Mouse (Mus musculus) spleen, embryonic (tissue): ENCODE data around the gene Nsmce1.

Experiments
- CTCF ChIA-PET: fragments of 350-600 bp; sonication (Branson Sonifier 250); formaldehyde crosslinking; loops from one replicate; lab custom pipeline; 2022; lab: Charles Lee

The Nsmce1 gene

DNA sequence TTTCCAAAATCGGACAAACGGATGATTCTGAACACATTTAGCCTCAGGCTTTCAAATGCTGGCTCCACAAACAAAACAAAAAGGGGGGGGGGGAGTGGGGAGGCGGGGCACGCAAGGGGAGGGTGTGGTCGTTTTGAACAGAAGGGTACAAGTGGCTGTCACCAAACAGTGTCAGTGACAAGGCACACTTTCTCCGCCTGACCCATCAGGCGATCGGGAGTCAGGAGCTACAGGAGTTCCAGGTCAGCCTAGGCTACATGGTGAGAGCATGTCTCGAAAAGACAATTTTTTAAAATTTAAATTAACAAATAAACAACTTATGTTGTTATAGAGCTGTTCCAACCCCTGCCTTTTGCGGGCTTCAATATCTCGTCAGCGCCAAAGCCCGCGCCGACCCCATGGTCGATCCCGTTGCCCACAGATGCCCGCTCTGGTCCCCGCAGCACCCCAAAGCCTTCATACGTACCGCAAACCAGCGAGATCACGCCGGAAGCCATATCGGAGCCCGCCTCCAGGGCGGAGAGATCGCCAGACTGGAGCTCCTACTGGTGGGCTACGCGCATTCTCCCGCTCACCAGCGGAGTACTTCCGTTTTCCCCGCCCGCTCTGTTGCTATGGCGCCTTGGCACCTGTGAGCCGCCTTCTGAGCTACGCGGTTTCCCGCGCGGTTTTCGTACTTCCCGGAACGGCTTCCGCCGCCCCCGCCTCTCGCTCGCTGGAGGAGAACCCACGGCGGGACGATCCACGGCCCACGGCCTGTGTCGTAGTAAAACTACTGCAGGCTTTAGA lies at the start of gene Nsmce1:
Nsmce1 (minus strand) TSS at position 650 of the 789 bp plus-strand sequence.
- CTCF ChIA-PET = interaction anchor here (0.7 to 1.2 kb wide), 2 partner anchors 18 to 61 kb away, joined by 3 to 4 read pairs; partner anchors contain the start of gene Il4ra

DNA sequence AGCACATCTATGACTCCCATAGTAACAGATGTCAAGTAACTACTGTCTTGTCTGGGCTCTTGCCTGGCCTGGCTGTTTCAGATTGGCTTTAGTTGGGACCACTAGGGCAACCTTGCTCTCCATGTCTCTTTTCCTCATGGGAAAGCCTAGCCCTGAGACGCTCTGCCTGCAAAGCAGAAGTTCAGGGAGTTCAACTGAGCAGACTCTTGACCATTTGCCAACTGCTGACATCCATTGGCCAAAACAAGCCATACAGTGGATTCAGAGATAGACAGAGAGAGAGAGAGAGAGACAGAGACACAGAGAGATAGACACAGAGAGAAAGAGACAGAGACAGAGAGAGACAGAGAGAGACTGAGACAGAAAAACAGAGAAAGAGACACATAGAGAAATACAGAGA lies 49.6 kb upstream of the Nsmce1 start:
- CTCF ChIA-PET = no interaction called here

DNA sequence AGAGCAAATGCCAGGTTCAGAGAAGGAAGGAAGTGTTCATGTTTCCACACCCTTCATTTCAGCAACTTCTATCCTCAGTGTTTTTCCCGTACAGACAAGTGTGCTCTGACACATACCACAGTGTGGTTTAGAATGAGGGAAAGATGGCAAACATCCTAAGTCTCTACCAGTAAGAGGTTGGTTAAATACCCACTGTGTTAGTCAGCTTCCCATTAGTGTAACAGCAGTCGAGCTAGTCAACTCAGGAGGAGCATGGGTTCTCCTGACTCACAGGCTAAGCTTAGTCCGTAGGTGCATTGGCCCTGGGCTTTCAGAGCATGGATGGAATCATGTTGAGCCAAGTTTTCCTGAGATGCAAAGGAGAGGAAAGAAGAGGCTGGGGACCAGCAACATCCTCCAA lies 48.0 kb upstream of the Nsmce1 start:
- CTCF ChIA-PET = interaction anchor here (0.6 kb wide), 1 partner anchor 70 kb away, joined by 4 read pairs; no protein-coding TSS in a partner anchor

GRCm38 (mm10) chr7:125527901-125528580 lies 36.6 kb upstream of the Nsmce1 start:
- CTCF ChIA-PET = no interaction called here

DNA sequence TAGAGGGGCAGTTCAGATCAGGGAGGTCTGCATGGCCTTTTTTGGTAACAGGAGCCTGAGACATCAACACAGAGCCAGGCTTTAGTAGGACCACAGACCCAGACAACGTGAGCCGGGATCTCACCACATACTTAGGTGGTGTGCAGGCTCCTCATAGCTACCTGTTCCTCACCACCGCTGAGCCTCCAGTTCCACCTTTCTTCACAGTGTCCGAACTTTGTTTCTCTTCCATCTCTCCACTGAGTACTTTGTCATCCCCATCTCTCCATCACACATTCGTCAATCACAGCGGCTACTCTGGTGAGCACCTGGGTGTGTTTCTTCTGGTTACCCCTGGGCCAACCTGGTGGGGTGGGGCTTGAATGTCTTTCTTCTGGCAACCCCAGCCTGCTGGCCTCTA lies 35.8 kb upstream of the Nsmce1 start:
- CTCF ChIA-PET = no interaction called here

DNA sequence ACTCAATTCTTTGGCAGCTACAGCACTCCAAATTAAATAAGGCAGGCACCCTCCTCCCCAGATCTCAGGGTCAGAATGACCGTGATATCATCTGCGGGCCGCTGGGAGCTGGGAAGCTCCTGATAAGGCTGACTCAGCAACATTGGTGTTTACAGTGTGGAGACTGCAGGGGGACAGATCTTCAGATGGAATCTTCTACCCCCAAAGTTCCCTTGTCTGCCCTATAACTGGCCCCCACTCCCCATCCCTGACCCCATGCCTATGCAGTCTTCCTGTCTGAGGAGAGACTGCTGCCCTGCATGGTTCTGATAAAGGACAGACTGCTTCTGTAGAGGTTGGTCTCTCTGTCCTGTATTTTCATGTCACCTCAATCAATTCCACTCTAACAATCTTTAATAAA lies 31.7 kb upstream of the Nsmce1 start:
- CTCF ChIA-PET = no interaction called here

GRCm38 (mm10) chr7:125519715-125520114 lies 28.3 kb upstream of the Nsmce1 start:
- CTCF ChIA-PET = no interaction called here

DNA sequence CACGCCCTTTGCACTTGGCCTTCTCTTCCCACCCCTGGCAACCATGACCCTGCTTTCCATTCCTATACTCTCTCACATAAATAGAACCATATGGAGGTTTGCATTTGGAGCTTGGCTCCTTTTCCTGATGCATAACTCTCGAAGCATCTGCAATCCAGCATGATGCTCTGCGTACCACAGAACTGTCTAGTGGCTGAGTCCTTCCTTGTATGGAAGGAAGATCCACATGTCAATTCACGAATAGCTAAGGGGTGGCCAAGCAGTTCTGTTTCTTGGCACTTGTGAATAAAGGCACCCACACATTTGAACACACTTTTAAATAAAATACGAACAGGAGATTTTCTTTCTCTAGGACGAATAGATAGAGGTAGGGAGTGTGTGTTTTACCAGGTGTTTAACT lies 26.1 kb upstream of the Nsmce1 start:
- CTCF ChIA-PET = no interaction called here

DNA sequence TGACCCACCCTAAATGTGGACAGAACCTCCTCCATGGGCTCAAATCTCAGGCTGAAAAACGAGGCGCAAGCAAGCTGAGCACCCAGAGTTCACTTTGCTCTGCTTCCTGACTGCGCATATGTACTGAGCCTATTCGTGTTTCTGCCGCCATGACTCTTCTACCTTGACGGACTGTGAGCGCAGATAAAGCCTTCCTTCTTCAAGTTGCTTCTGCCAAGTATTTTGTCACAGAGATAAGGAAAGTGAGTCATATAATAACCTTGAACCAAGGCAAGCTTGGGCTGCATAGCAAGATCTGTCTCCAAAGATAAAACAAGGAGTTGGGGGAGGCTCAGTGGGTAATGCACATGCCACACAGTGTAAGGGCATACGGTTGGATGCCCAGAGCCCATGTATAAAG lies 25.3 kb upstream of the Nsmce1 start:
- CTCF ChIA-PET = interaction anchor here (0.6 kb wide), 2 partner anchors 12 to 133 kb away, joined by 3 to 4 read pairs; no protein-coding TSS in a partner anchor

DNA sequence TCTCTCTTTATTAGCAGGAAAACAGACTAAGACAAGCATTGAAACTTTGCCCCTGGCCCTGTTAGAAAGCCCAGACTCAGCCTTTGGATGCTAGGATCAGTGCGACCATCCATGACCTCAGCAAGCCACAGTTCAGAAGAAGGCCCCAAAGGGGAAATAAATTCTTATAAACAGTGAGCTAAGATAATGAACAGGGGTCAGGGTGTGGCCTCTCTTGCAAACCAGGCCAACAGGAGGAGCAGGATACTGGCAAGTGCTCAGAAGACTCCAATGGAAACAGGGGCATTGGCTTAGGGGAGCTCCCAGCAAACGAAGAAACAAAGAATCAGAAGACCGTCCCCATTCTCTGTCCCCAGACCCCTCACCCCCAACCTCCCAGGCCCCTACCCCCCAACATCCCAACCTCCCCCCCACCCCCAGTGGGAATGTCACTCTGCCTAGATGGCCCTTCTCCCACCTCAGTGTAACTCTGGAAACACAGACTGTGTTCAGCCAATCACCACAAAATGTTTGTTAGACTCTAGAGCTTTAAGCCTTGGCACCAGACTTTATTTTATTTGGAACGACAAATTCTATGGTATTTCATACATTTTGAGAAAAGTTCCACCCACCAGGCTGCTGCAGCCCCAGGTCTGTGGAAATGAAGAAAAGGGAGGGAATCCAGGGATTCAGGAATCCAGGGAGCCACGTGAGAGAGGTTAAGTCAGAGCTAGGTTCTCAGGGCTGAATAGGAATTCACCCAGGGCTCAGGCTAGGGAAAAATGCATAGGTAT lies 23.9 kb upstream of the Nsmce1 start:
- CTCF ChIA-PET = no interaction called here

DNA sequence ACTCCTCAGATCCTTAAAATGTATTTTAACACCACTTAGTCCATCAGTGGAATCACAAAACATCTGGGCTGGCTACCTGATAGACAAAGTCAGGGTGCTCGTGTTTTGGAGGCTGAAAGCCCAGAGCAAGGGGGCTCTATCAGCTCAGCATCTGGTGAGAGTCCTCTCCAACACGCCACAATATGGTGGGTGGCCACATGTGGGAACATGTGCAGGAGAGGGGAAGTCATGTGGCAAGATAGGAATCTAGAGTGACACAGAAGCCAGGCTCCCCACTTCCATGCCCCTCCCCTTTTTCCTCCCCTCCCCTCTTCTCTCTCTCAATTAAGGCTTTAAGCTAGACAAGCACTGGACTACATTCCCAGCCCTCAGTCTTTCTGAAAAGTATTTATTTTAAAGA lies 20.5 kb upstream of the Nsmce1 start:
- CTCF ChIA-PET = interaction anchor here (0.6 to 0.7 kb wide), 3 partner anchors 9 to 30 kb away, joined by 3 to 14 read pairs (median 4); no protein-coding TSS in a partner anchor

- CTCF ChIA-PET = interaction anchor here (0.7 kb wide), 1 partner anchor 8 kb away, joined by 4 read pairs; no protein-coding TSS in a partner anchor
Measured at GRCm38 (mm10) chr7:125511432-125511831, 20.0 kb upstream of the Nsmce1 start.

DNA sequence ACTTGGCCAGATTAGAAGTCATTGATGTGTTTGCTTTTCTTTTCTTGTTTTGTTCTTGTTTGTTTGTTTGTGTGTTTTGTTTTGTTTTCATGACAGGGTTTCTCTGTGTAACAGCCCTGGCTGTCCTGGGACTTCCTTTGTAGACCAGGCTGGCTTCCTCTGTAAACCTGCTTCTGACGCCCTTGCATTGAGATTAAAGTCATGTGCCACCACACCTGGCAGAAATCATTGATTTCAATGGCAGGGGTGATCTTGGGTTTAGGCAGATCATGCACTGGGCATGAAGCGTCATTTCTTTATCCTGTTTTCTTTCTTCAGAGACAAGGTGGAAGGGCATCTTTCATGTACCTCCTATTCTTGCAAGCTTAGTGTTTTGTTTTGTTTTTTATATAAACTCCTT lies 15.9 kb upstream of the Nsmce1 start:
- CTCF ChIA-PET = no interaction called here

GRCm38 (mm10) chr7:125505568-125505967 lies 14.2 kb upstream of the Nsmce1 start:
- CTCF ChIA-PET = no interaction called here

DNA sequence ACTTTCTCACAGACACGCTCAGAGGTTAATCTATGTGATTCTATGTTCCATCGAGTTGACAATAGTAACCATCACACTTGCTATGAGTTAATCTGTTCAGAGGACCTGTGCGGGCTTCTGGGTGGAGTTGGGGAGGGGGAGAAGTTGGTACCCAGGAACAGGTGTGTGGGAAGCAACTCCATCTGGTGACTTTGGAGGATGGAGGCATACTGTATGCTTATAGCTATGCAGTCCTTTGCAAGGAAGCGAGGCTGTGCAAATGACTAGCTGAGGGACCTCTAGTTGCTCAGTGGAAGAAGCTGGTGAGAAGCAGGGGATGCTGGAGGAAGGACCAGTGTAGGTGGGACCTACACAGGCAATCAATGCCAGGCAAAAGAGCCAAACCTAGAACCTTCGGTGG lies 13.2 kb upstream of the Nsmce1 start:
- CTCF ChIA-PET = interaction anchor here (0.5 kb wide), 1 partner anchor 76 kb away, joined by 3 read pairs; no protein-coding TSS in a partner anchor

DNA sequence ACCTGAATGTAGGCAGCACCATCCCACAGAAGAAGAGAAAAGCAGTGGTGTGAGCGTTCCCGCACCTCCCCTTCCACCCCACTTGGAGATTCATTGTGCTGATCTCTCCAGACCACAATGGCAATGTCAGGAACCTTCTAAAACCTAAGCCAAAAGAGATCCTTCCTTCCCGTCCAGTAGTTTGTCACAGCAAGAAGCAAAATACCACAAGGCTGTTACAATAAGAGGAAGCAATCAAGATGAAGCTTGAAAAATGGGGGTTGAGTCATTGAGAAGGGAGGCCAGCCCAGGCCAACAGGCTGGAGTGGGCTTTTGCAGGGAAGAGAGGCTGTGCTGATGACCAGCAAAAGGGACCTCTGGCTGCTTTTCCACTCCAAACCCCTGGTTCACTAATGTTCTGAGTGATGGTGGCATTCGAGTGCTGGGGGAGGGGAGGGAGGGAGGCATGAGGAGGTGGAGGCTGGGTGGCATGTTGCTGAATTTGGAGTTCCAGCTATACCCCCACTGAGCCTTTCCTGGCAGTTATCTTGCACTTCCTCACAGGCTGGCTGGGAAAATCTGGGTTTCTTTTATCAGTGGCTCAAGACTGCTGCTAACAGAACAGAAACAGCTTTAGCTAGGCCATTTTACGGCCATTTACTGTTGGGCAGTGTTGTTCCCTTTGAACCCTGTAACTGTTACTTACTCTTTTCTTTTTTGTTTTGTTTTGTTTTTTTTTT lies 12.1 kb upstream of the Nsmce1 start:
- CTCF ChIA-PET = interaction anchor here (0.6 kb wide), 1 partner anchor 8 kb away, joined by 4 read pairs; no protein-coding TSS in a partner anchor

- CTCF ChIA-PET = interaction anchor here (0.7 kb wide), 1 partner anchor 35 kb away, joined by 3 read pairs; no protein-coding TSS in a partner anchor
Measured at GRCm38 (mm10) chr7:125500879-125501278, 9.5 kb upstream of the Nsmce1 start.

GRCm38 (mm10) chr7:125499927-125500868 lies 8.8 kb upstream of the Nsmce1 start:
- CTCF ChIA-PET = interaction anchor here (0.7 kb wide), 1 partner anchor 31 kb away, joined by 8 read pairs; no protein-coding TSS in a partner anchor

DNA sequence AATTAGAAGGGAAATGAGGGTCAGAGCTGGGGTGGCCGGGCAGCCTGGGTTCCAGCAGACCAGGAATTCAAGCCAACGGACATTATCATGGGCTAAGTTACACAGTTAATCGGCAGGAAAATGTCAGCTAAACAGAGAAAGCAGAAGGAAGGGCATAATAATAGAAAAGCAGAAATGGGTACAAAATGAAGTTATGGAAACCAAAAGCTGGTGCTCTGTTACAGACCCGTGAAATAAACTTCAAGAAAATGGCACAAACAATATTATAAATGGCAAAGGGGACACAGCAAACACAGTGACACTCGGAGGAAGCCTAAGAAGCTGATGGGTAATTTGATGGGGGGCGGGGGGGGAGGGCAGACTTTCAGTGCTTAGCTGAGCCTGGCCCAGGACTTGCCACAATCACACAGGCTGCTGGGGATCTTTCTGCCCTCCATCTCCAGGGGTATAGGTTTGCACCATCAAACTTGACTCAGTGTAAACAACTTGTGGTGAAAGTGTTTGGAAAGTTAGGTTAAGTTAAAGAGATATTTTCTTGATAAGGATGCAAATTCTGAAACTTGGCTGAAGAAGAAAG lies 4.6 kb upstream of the Nsmce1 start:
- CTCF ChIA-PET = interaction anchor here (0.7 to 0.9 kb wide), 2 partner anchors 17 to 23 kb away, joined by 3 to 4 read pairs; no protein-coding TSS in a partner anchor
